Mouse (Mus musculus): Measurements from ENCODE around the gene Egfl8. TPM values are rescaled to one million over a fixed set of nuclear protein-coding genes. Genes with fewer than 3 reads are reported as not detected.

Egfl8 gene
- polyA plus RNA-seq, 1 experiment from 2014 or later = 12.3 TPM

DNA sequence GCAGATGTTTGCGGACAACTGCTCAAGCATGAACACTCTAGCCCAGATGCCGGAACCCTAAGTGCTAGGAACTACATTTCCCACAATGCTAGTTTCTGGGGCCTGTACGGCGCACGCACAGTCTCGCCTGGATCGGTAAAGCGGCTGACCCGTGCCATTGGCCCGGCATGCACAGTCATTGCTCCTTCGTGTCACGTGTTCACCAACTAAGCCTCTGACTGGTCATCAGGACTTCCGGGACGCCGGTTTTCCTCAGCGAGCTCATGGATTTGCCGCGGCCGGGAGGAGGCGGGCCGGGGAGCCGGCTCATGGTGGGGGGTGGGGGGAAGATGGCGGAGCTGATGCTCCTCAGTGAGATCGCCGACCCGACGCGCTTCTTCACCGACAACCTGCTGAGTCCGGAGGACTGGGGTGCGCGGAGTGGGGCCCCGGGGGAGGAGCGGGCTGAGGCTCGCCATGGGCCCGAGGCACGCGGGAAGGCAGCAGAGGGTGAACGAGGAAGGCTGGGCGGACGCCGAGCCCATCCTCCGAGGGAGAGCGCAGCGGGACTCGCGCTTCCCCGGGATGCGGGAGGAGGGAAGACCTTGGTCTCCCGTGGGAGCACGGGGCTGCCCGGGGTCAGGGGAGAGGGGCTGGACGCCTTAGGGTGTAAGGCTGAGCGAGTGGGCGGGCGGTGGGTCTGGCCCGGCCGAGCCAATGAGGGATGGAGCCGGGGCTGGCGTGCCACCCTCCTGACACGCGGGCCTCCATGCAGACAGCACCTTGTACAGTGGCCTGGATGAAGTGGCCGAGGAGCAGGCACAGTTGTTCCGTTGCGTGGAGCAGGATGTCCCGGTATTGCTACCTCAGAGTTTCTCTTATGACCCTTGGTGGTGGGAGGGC, 31.4 kb upstream of the Egfl8 start, which contains the start of gene Atf6b:
Gene Atf6b (plus strand): TSS at position 241 of the 882 bp plus-strand sequence.
- H3K9ac ChIP-seq (ENCODE audit: low read depth, low read length) = peak within 1 kb of the TSS; percentile 89
- peak within 1 kb of the TSS; percentile 40; the same call in 1 of the 2 replicates for H3K27ac ChIP-seq (replicated peaks; ENCODE audit: low read depth, low read length)
- no peaks in the 10 kb centered on the region for H3K9me3 ChIP-seq (ENCODE audit: control insufficient read depth, low read length)
- no peaks in the 10 kb centered on the region for H3K27me3 ChIP-seq (replicated peaks; ENCODE audit: control insufficient read depth, insufficient read depth, low read length)
- peaks cover 20% of the 10 kb centered on the region for H3K4me1 ChIP-seq (ENCODE audit: control insufficient read depth, insufficient read depth, low read length)
- peak; percentile 98 for ATAC-seq (ENCODE audit: low read depth)
- peak; percentile 100 for DNase-seq (ENCODE audit: low spot score)
- 2% methylated on average over 49 of the region's 66 CpGs for WGBS
- peak within 1 kb of the TSS; percentile 88 for H3K4me2 ChIP-seq (ENCODE audit: low read depth, low read length)
- peak within 1 kb of the TSS; percentile 95 for H3K4me3 ChIP-seq (ENCODE audit: low read depth, low read length)
- peaks cover 28% of the 10 kb centered on the region for H3K36me3 ChIP-seq (ENCODE audit: control insufficient read depth, insufficient read depth, low read length)

DNA sequence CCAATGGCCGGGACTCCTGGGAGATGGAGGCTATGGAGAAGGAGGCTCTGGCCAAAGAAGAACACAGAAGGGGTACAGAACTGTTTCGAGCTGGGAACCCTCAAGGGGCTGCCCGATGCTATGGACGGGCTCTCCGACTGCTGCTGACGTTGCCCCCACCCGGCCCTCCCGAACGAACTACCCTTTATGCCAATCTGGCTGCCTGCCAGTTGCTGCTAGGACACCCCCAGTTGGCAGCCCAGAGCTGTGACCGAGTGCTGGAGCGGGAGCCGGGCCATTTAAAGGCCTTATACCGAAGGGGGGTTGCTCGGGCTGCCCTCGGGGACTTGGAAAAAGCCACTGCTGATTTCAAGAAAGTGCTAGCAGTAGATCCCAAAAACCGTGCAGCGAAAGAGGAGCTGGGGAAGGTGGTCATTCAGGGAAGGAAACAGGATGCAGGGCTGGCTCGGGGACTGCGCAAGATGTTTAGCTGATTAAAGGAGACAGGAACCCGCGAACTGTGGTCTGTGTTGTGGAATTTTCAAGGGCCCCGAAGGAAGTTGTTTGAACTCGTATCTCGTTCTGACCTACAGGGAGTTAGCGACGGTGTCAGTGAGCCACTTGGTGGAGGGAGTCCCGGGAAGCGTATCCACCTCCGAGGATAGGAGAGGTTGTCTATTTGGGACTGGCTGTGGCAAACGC, 30.2 kb upstream of the Egfl8 start:
- WGBS = 90% methylated on average over 30 of the region's 30 CpGs

DNA sequence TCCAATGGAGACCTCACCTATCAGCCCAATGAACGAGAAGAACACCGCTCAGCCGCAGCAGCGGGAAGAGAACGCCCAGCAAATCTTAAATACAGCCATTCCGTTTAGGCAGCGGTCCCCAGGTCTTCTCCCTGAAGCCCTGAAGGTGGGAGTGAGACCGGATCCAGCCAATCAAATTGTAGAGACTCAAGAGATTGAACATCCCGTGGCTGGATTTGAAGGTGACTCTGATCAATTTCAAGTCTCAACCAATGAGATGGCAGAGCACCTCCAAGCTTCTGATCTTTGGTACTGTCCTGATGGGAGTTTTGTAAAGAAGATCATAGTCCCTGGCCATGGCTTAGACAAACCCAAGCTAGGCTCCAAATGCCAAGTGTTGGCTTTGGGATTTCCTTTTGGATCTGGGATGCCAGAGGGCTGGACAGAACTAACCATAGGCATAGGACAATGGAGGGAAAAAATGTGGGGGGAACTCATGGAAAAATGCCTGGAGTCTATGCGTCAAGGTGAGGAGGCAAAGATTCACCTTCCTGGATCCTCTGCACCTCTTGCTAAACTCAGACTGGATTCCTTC, 29.6 kb upstream of the Egfl8 start:
- Histone ChIP-seq H3K27ac (replicated peaks; ENCODE audit: low read depth, low read length) (peak overlapping the region; percentile 64), H3K4me2 (ENCODE audit: low read depth, low read length) (peak overlapping the region; percentile 69), H3K9me3 (ENCODE audit: control insufficient read depth, low read length) (no peaks in the 10 kb centered on the region), H3K36me3 (ENCODE audit: control insufficient read depth, insufficient read depth, low read length) (peaks cover 10% of the 10 kb centered on the region), H3K27me3 (replicated peaks; ENCODE audit: control insufficient read depth, insufficient read depth, low read length) (no peaks in the 10 kb centered on the region), H3K4me3 (ENCODE audit: low read depth, low read length) (peak overlapping the region; percentile 64), H3K4me1 (ENCODE audit: control insufficient read depth, insufficient read depth, low read length) (peaks cover 29% of the 10 kb centered on the region), H3K9ac (ENCODE audit: low read depth, low read length) (peak overlapping the region; percentile 71)
- 49% methylated on average over 10 of the region's 10 CpGs for WGBS
- DNase-seq (ENCODE audit: low spot score) (no peak), ATAC-seq (ENCODE audit: low read depth) (no peak)

More for the DNA sequence above, 30.2 kb upstream of the Egfl8 start:
- DNase-seq (ENCODE audit: low spot score) = no peak
- H3K9ac ChIP-seq (ENCODE audit: low read depth, low read length) = no peak overlapping the region
- peak overlapping the region; percentile 25; the same call in 1 of the 2 replicates for H3K4me2 ChIP-seq (ENCODE audit: low read depth, low read length)
- no peak overlapping the region for H3K27ac ChIP-seq (replicated peaks; ENCODE audit: low read depth, low read length)
- peaks cover 23% of the 10 kb centered on the region for H3K4me1 ChIP-seq (ENCODE audit: control insufficient read depth, insufficient read depth, low read length)
- H3K4me3 ChIP-seq (ENCODE audit: low read depth, low read length) = no peak overlapping the region
- H3K27me3 ChIP-seq (replicated peaks; ENCODE audit: control insufficient read depth, insufficient read depth, low read length) = no peaks in the 10 kb centered on the region
- peaks cover 16% of the 10 kb centered on the region for H3K36me3 ChIP-seq (ENCODE audit: control insufficient read depth, insufficient read depth, low read length)
- H3K9me3 ChIP-seq (ENCODE audit: control insufficient read depth, low read length) = no peaks in the 10 kb centered on the region
- no peak for ATAC-seq (ENCODE audit: low read depth)

GRCm38 (mm10) chr17:34644608-34645007, 28.8 kb upstream of the Egfl8 start, which contains the start of gene Fkbpl:
Fkbpl (plus strand) TSS chr17:34644764.
- peak within 1 kb of the TSS; percentile 64 for H3K27ac ChIP-seq (replicated peaks; ENCODE audit: low read depth, low read length)

GRCm38 (mm10) chr17:34643944-34644343, 28.2 kb upstream of the Egfl8 start:
- DNase-seq (ENCODE audit: low spot score) (no peak), ATAC-seq (ENCODE audit: low read depth) (no peak)
- H3K9me3 ChIP-seq (ENCODE audit: control insufficient read depth, low read length) = no peaks in the 10 kb centered on the region
- 81% methylated on average over 10 of the region's 10 CpGs for WGBS
- no peak overlapping the region for H3K9ac ChIP-seq (ENCODE audit: low read depth, low read length)
- no peaks in the 10 kb centered on the region for H3K27me3 ChIP-seq (replicated peaks; ENCODE audit: control insufficient read depth, insufficient read depth, low read length)
- H3K4me2 ChIP-seq (ENCODE audit: low read depth, low read length) = no peak overlapping the region
- H3K27ac ChIP-seq (replicated peaks; ENCODE audit: low read depth, low read length) = no peak overlapping the region
- no peak overlapping the region for H3K4me3 ChIP-seq (ENCODE audit: low read depth, low read length)
- H3K36me3 ChIP-seq (ENCODE audit: control insufficient read depth, insufficient read depth, low read length) = 0 out of 2 replicates have a peak, but pooled peaks cover under 1% of the 10 kb centered on the region
- H3K4me1 ChIP-seq (ENCODE audit: control insufficient read depth, insufficient read depth, low read length) = peaks cover 32% of the 10 kb centered on the region

More at GRCm38 (mm10) chr17:34644608-34645007, 28.8 kb upstream of the Egfl8 start, which contains the start of gene Fkbpl:
- peak; percentile 98 for DNase-seq (ENCODE audit: low spot score)
- H3K4me3 ChIP-seq (ENCODE audit: low read depth, low read length) = peak within 1 kb of the TSS; percentile 64
- ATAC-seq (ENCODE audit: low read depth) = peak; percentile 80
- peak within 1 kb of the TSS; percentile 69 for H3K4me2 ChIP-seq (ENCODE audit: low read depth, low read length)
- no peaks in the 10 kb centered on the region for H3K27me3 ChIP-seq (replicated peaks; ENCODE audit: control insufficient read depth, insufficient read depth, low read length)
- H3K9me3 ChIP-seq (ENCODE audit: control insufficient read depth, low read length) = no peaks in the 10 kb centered on the region
- H3K36me3 ChIP-seq (ENCODE audit: control insufficient read depth, insufficient read depth, low read length) = 0 out of 2 replicates have a peak, but pooled peaks cover 6% of the 10 kb centered on the region
- peaks cover 32% of the 10 kb centered on the region for H3K4me1 ChIP-seq (ENCODE audit: control insufficient read depth, insufficient read depth, low read length)
- WGBS = under 1% methylated on average over 16 of the region's 16 CpGs
- H3K9ac ChIP-seq (ENCODE audit: low read depth, low read length) = peak within 1 kb of the TSS; percentile 71

DNA sequence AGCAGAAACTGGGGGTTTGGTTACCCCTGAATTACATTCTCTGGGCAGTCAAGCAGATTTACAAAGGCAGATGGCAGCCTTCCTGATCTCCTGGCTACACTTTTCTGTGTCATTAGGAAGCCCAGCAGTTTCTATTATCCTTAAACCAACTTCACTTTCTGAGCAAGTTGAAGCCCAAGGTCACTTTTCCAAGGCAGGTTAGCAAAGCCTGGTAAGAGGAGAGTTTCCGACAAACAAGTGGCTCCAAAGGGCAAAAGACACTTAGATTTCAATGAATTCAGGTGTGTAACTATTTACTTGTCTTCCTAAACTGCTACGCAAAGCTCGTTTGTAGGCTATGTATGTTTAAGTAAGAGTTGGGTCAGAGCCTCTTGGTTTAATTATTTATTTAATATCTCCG, 27.6 kb upstream of the Egfl8 start:
- Histone ChIP-seq H3K4me1 (ENCODE audit: control insufficient read depth, insufficient read depth, low read length) (peaks cover 32% of the 10 kb centered on the region), H3K36me3 (ENCODE audit: control insufficient read depth, insufficient read depth, low read length) (no peaks in the 10 kb centered on the region), H3K4me3 (ENCODE audit: low read depth, low read length) (no peak overlapping the region), H3K4me2 (ENCODE audit: low read depth, low read length) (no peak overlapping the region), H3K27me3 (replicated peaks; ENCODE audit: control insufficient read depth, insufficient read depth, low read length) (no peaks in the 10 kb centered on the region), H3K9me3 (ENCODE audit: control insufficient read depth, low read length) (no peaks in the 10 kb centered on the region), H3K9ac (ENCODE audit: low read depth, low read length) (no peak overlapping the region), H3K27ac (replicated peaks; ENCODE audit: low read depth, low read length) (no peak overlapping the region)
- DNase-seq (ENCODE audit: low spot score) (no peak), ATAC-seq (ENCODE audit: low read depth) (no peak)
- 88% methylated on average over 4 of the region's 4 CpGs for WGBS

GRCm38 (mm10) chr17:34641945-34642344, 26.2 kb upstream of the Egfl8 start:
- H3K9ac ChIP-seq (ENCODE audit: low read depth, low read length) = no peak overlapping the region
- H3K4me3 ChIP-seq (ENCODE audit: low read depth, low read length) = no peak overlapping the region
- 41% methylated on average over 3 of the region's 3 CpGs for WGBS
- H3K27ac ChIP-seq (replicated peaks; ENCODE audit: low read depth, low read length) = no peak overlapping the region; the same call in 1 of the 2 replicates
- H3K9me3 ChIP-seq (ENCODE audit: control insufficient read depth, low read length) = no peaks in the 10 kb centered on the region
- DNase-seq (ENCODE audit: low spot score) (no peak), ATAC-seq (ENCODE audit: low read depth) (no peak)
- H3K36me3 ChIP-seq (ENCODE audit: control insufficient read depth, insufficient read depth, low read length) = no peaks in the 10 kb centered on the region
- H3K4me1 ChIP-seq (ENCODE audit: control insufficient read depth, insufficient read depth, low read length) = peaks cover 26% of the 10 kb centered on the region
- no peaks in the 10 kb centered on the region for H3K27me3 ChIP-seq (replicated peaks; ENCODE audit: control insufficient read depth, insufficient read depth, low read length)
- no peak overlapping the region for H3K4me2 ChIP-seq (ENCODE audit: low read depth, low read length)
